Mouse (Mus musculus): ENCODE data around the gene Golga4. TPM values are rescaled to one million over a fixed set of nuclear protein-coding genes. Genes with fewer than 3 reads are reported as not detected.

Golga4 gene
- polyA plus RNA-seq, 1 experiment from 2014 or later = 42.9 TPM

- H3K27ac ChIP-seq (ENCODE audit: low read depth, low read length) = no peak overlapping the region
- DNase-seq (ENCODE audit: low spot score) (no peak), ATAC-seq (replicated peaks; ENCODE audit: low FRiP score) (no peak)
- no peak overlapping the region for H3K4me2 ChIP-seq
- no peaks in the 10 kb centered on the region for H3K4me1 ChIP-seq (replicated peaks; ENCODE audit: control insufficient read depth, insufficient read depth, low read length)
- no peaks in the 10 kb centered on the region for H3K27me3 ChIP-seq (replicated peaks; ENCODE audit: control insufficient read depth, insufficient read depth, low read length)
- WGBS = 87% methylated on average over 4 of the region's 4 CpGs
- H3K4me3 ChIP-seq (ENCODE audit: low read depth, low read length) = no peak overlapping the region
- H3K36me3 ChIP-seq (ENCODE audit: control insufficient read depth, insufficient read depth, low read length) = peaks cover 25% of the 10 kb centered on the region
- no peak overlapping the region for H3K9ac ChIP-seq (ENCODE audit: low read depth, low read length)
- no peaks in the 10 kb centered on the region for H3K9me3 ChIP-seq (ENCODE audit: control insufficient read depth, low read length)
These were observed 65.6 kb downstream of the Golga4 start for GRCm38 (mm10) chr9:118571701-118572100.

- ATAC-seq (replicated peaks; ENCODE audit: low FRiP score) (no peak), DNase-seq (ENCODE audit: low spot score) (no peak)
- Histone ChIP-seq H3K27me3 (replicated peaks; ENCODE audit: control insufficient read depth, insufficient read depth, low read length) (no peaks in the 10 kb centered on the region), H3K4me1 (replicated peaks; ENCODE audit: control insufficient read depth, insufficient read depth, low read length) (no peaks in the 10 kb centered on the region), H3K9ac (ENCODE audit: low read depth, low read length) (no peak overlapping the region), H3K4me2 (no peak overlapping the region), H3K4me3 (ENCODE audit: low read depth, low read length) (no peak overlapping the region), H3K27ac (ENCODE audit: low read depth, low read length) (no peak overlapping the region), H3K9me3 (ENCODE audit: control insufficient read depth, low read length) (no peaks in the 10 kb centered on the region), H3K36me3 (ENCODE audit: control insufficient read depth, insufficient read depth, low read length) (peaks cover 22% of the 10 kb centered on the region)
- WGBS = 92% methylated on average over 5 of the region's 5 CpGs
These were observed 68.8 kb downstream of the Golga4 start for GRCm38 (mm10) chr9:118574911-118575310.

GRCm38 (mm10) chr9:118580371-118580770 lies 74.3 kb downstream of the Golga4 start:
- WGBS = 75% methylated on average over 6 of the region's 6 CpGs
- Histone ChIP-seq H3K36me3 (ENCODE audit: control insufficient read depth, insufficient read depth, low read length) (peaks cover 6% of the 10 kb centered on the region; the same call in 1 of the 2 replicates), H3K4me1 (replicated peaks; ENCODE audit: control insufficient read depth, insufficient read depth, low read length) (no peaks in the 10 kb centered on the region; the same call in 1 of the 2 replicates)

GRCm38 (mm10) chr9:118582757-118583156 lies 76.7 kb downstream of the Golga4 start:
- ATAC-seq (replicated peaks; ENCODE audit: low FRiP score) (0 out of 2 replicates have a peak, but pooled peaks have one; percentile 37), DNase-seq (ENCODE audit: low spot score) (no peak)
- H3K36me3 ChIP-seq (ENCODE audit: control insufficient read depth, insufficient read depth, low read length) = peaks cover 3% of the 10 kb centered on the region; the same call in 1 of the 2 replicates
- no peak overlapping the region for H3K4me2 ChIP-seq
- no peak overlapping the region for H3K9ac ChIP-seq (ENCODE audit: low read depth, low read length)
- peaks cover 4% of the 10 kb centered on the region; the same call in 1 of the 2 replicates for H3K4me1 ChIP-seq (replicated peaks; ENCODE audit: control insufficient read depth, insufficient read depth, low read length)
- no peaks in the 10 kb centered on the region for H3K27me3 ChIP-seq (replicated peaks; ENCODE audit: control insufficient read depth, insufficient read depth, low read length)
- WGBS = 55% methylated on average over 6 of the region's 6 CpGs
- no peak overlapping the region for H3K4me3 ChIP-seq (ENCODE audit: low read depth, low read length)
- no peak overlapping the region for H3K27ac ChIP-seq (ENCODE audit: low read depth, low read length)
- H3K9me3 ChIP-seq (ENCODE audit: control insufficient read depth, low read length) = no peaks in the 10 kb centered on the region

More at GRCm38 (mm10) chr9:118580371-118580770, 74.3 kb downstream of the Golga4 start:
- ATAC-seq (replicated peaks; ENCODE audit: low FRiP score) = no peak
- Histone ChIP-seq H3K9me3 (ENCODE audit: control insufficient read depth, low read length) (no peaks in the 10 kb centered on the region), H3K4me2 (no peak overlapping the region), H3K4me3 (ENCODE audit: low read depth, low read length) (no peak overlapping the region), H3K27me3 (replicated peaks; ENCODE audit: control insufficient read depth, insufficient read depth, low read length) (no peaks in the 10 kb centered on the region), H3K9ac (ENCODE audit: low read depth, low read length) (no peak overlapping the region), H3K27ac (ENCODE audit: low read depth, low read length) (no peak overlapping the region)
- no peak for DNase-seq (ENCODE audit: low spot score)

GRCm38 (mm10) chr9:118584838-118585237 lies 78.8 kb downstream of the Golga4 start:
- H3K27ac ChIP-seq (ENCODE audit: low read depth, low read length) = no peak overlapping the region
- 38% methylated on average over 1 of the region's 1 CpGs for WGBS
- no peaks in the 10 kb centered on the region for H3K27me3 ChIP-seq (replicated peaks; ENCODE audit: control insufficient read depth, insufficient read depth, low read length)
- H3K4me3 ChIP-seq (ENCODE audit: low read depth, low read length) = no peak overlapping the region
- DNase-seq (ENCODE audit: low spot score) (no peak), ATAC-seq (replicated peaks; ENCODE audit: low FRiP score) (no peak)
- no peak overlapping the region for H3K9ac ChIP-seq (ENCODE audit: low read depth, low read length)
- H3K4me2 ChIP-seq = no peak overlapping the region
- peaks cover 10% of the 10 kb centered on the region for H3K4me1 ChIP-seq (replicated peaks; ENCODE audit: control insufficient read depth, insufficient read depth, low read length)
- H3K36me3 ChIP-seq (ENCODE audit: control insufficient read depth, insufficient read depth, low read length) = no peaks in the 10 kb centered on the region; the same call in 1 of the 2 replicates
- no peaks in the 10 kb centered on the region for H3K9me3 ChIP-seq (ENCODE audit: control insufficient read depth, low read length)

GRCm38 (mm10) chr9:118585998-118586397 lies 79.9 kb downstream of the Golga4 start:
- peaks cover 13% of the 10 kb centered on the region for H3K4me1 ChIP-seq (replicated peaks; ENCODE audit: control insufficient read depth, insufficient read depth, low read length)
- WGBS = 47% methylated on average over 6 of the region's 6 CpGs
- no peak overlapping the region for H3K4me2 ChIP-seq
- 0 out of 2 replicates have a peak, but pooled peaks have one; percentile 16 for ATAC-seq (replicated peaks; ENCODE audit: low FRiP score)
- H3K36me3 ChIP-seq (ENCODE audit: control insufficient read depth, insufficient read depth, low read length) = no peaks in the 10 kb centered on the region
- no peak overlapping the region for H3K4me3 ChIP-seq (ENCODE audit: low read depth, low read length)
- H3K27me3 ChIP-seq (replicated peaks; ENCODE audit: control insufficient read depth, insufficient read depth, low read length) = no peaks in the 10 kb centered on the region
- no peaks in the 10 kb centered on the region for H3K9me3 ChIP-seq (ENCODE audit: control insufficient read depth, low read length)
- no peak overlapping the region for H3K27ac ChIP-seq (ENCODE audit: low read depth, low read length)
- H3K9ac ChIP-seq (ENCODE audit: low read depth, low read length) = no peak overlapping the region
- DNase-seq (ENCODE audit: low spot score) = no peak

GRCm38 (mm10) chr9:118587115-118587514 lies 81.0 kb downstream of the Golga4 start:
- Histone ChIP-seq H3K9me3 (ENCODE audit: control insufficient read depth, low read length) (no peaks in the 10 kb centered on the region), H3K9ac (ENCODE audit: low read depth, low read length) (no peak overlapping the region), H3K4me2 (no peak overlapping the region), H3K27ac (ENCODE audit: low read depth, low read length) (no peak overlapping the region), H3K36me3 (ENCODE audit: control insufficient read depth, insufficient read depth, low read length) (no peaks in the 10 kb centered on the region), H3K27me3 (replicated peaks; ENCODE audit: control insufficient read depth, insufficient read depth, low read length) (no peaks in the 10 kb centered on the region), H3K4me3 (ENCODE audit: low read depth, low read length) (no peak overlapping the region), H3K4me1 (replicated peaks; ENCODE audit: control insufficient read depth, insufficient read depth, low read length) (peaks cover 13% of the 10 kb centered on the region)
- DNase-seq (ENCODE audit: low spot score) = no peak
- ATAC-seq (replicated peaks; ENCODE audit: low FRiP score) = no peak
- WGBS = 58% methylated on average over 4 of the region's 4 CpGs

GRCm38 (mm10) chr9:118589249-118589648 lies 83.2 kb downstream of the Golga4 start:
- WGBS = 25% methylated on average over 3 of the region's 3 CpGs
- Histone ChIP-seq H3K4me2 (no peak overlapping the region), H3K27ac (ENCODE audit: low read depth, low read length) (no peak overlapping the region), H3K4me3 (ENCODE audit: low read depth, low read length) (no peak overlapping the region), H3K9me3 (ENCODE audit: control insufficient read depth, low read length) (no peaks in the 10 kb centered on the region), H3K27me3 (replicated peaks; ENCODE audit: control insufficient read depth, insufficient read depth, low read length) (no peaks in the 10 kb centered on the region), H3K4me1 (replicated peaks; ENCODE audit: control insufficient read depth, insufficient read depth, low read length) (peaks cover 13% of the 10 kb centered on the region), H3K9ac (ENCODE audit: low read depth, low read length) (no peak overlapping the region), H3K36me3 (ENCODE audit: control insufficient read depth, insufficient read depth, low read length) (no peaks in the 10 kb centered on the region)
- ATAC-seq (replicated peaks; ENCODE audit: low FRiP score) (no peak), DNase-seq (ENCODE audit: low spot score) (no peak)

GRCm38 (mm10) chr9:118590230-118590629 lies 84.2 kb downstream of the Golga4 start:
- Histone ChIP-seq H3K27me3 (replicated peaks; ENCODE audit: control insufficient read depth, insufficient read depth, low read length) (no peaks in the 10 kb centered on the region), H3K4me1 (replicated peaks; ENCODE audit: control insufficient read depth, insufficient read depth, low read length) (peaks cover 13% of the 10 kb centered on the region), H3K4me3 (ENCODE audit: low read depth, low read length) (no peak overlapping the region), H3K36me3 (ENCODE audit: control insufficient read depth, insufficient read depth, low read length) (no peaks in the 10 kb centered on the region), H3K9me3 (ENCODE audit: control insufficient read depth, low read length) (no peaks in the 10 kb centered on the region), H3K27ac (ENCODE audit: low read depth, low read length) (no peak overlapping the region), H3K4me2 (no peak overlapping the region), H3K9ac (ENCODE audit: low read depth, low read length) (no peak overlapping the region)
- 34% methylated on average over 7 of the region's 7 CpGs for WGBS
- DNase-seq (ENCODE audit: low spot score) (no peak), ATAC-seq (replicated peaks; ENCODE audit: low FRiP score) (no peak)

Data from liver, embryonic 11.5 days (tissue).